Mouse (Mus musculus) CH12.LX (cell line): Measurements from ENCODE around the gene Thnsl1.
"Not testable (repeated sequence)": the region's sequence is repeated elsewhere in the genome, so short reads cannot be mapped to it uniquely, and the experiment has no call there.

Experiments
- CTCF ChIP-seq, 2 experiments: IDR thresholded peaks in 1 of 2; conservative IDR thresholded peaks in 1 of 2; 2 replicates each; pipeline ENCODE4 v1.5.1; 2011 to 2012; ENCODE audit warnings: low read depth in 2 of 2, low read length in 2 of 2, improper control_type of control experiment in 1 of 2, inconsistent platforms in 1 of 2, mild to moderate bottlenecking in 1 of 2, moderate library complexity in 1 of 2
- ETS1 ChIP-seq: conservative IDR thresholded peaks from 2 replicates; pipeline ENCODE4 v1.6.1; 2012; ENCODE audit warnings: low read depth, mild to moderate bottlenecking, inconsistent platforms, low read length, improper control_type of control experiment, moderate library complexity
- JUN ChIP-seq: IDR thresholded peaks from 2 replicates; pipeline ENCODE4 v1.6.1; 2011; ENCODE audit warnings: low read depth, mild to moderate bottlenecking, low read length, improper control_type of control experiment, moderate library complexity; ENCODE audit not compliant: insufficient read depth
- MYC ChIP-seq: IDR thresholded peaks from 2 replicates; pipeline ENCODE4 v1.6.1; 2011; ENCODE audit warnings: low read depth, mild to moderate bottlenecking, improper control_type of control experiment, low read length
- NRF1 ChIP-seq: IDR thresholded peaks from 2 replicates; pipeline ENCODE4 v1.6.1; 2014; ENCODE audit warnings: low read depth, mild to moderate bottlenecking, inconsistent platforms, low read length, improper control_type of control experiment, moderate library complexity
- POLR2A ChIP-seq: IDR thresholded peaks from 2 replicates; pipeline ENCODE4 v1.6.1; 2011; ENCODE audit warnings: low read depth, mild to moderate bottlenecking, improper control_type of control experiment, low read length
- RAD21 ChIP-seq: IDR thresholded peaks from 2 replicates; pipeline ENCODE4 v1.6.1; 2011; ENCODE audit warnings: low read depth, mild to moderate bottlenecking, low read length, improper control_type of control experiment, moderate library complexity
- SIN3A ChIP-seq: IDR thresholded peaks from 2 replicates; pipeline ENCODE4 v1.6.1; 2012; ENCODE audit warnings: low read length, improper control_type of control experiment, inconsistent platforms
- TCF12 ChIP-seq: IDR thresholded peaks from 2 replicates; pipeline ENCODE4 v1.6.1; 2014; ENCODE audit warnings: low read depth, mild to moderate bottlenecking, inconsistent platforms, low read length, improper control_type of control experiment
- ZMIZ1 ChIP-seq: IDR thresholded peaks from 2 replicates; pipeline ENCODE4 v1.6.1; 2012; ENCODE audit warnings: low read depth, mild to moderate bottlenecking, inconsistent platforms, low read length, improper control_type of control experiment

DNA sequence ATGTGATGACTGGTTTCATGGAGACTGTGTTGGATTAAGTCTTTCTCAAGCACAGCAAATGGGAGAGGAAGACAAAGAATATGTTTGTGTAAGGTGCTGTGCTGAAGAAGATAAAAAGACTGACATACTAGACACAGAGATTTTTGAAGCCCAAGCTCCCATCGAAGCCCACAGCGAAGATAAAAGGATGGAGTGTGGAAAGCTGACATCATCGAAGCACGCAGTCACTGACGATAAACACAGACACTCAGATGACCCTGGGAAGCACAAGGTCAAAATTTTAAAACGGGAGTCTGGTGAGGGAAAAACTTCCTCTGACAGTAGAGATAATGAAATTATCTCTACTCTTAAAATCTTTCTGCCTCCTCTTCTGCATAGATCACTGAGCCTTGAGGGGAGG lies 38.6 kb downstream of the Thnsl1 start:
- not testable (repeated sequence) for TF ChIP-seq MYC; TCF12; ZMIZ1; CTCF (conservative IDR thresholded peaks at IDR 0.05 in 1 of 2, IDR thresholded peaks at IDR 0.05 in 1 of 2; ENCODE audit: low read depth in 2 of 2, low read length in 2 of 2); POLR2A; SIN3A; JUN; NRF1; ETS1; RAD21
